Mouse (Mus musculus) cerebellum, adult 9-11 months (tissue): ENCODE results near the gene Fam71d.

Experiments used
- DNase-seq: peaks from one replicate; pipeline ENCODE4 v3.0.0; 2022

Fam71d gene

DNA sequence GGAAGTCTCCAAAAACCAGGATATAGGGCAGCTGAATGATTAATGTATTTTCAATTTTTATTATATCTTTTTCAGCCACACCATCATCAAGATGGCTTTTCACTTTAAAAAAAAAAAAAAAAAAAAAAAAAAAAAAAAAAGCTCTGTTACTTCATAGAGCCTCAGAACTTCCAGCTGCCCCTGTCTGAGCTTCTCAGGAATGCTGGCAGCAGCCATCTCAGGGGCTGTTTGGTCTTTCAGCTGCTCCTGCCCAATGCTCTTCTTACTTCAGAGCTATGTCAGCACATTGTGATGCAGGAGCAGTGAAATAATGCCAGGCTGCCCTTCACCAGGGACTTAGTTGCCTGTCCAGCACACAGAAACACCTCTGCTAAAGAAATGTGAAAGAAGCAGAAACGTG is at the start of gene Fam71d:
TSS of gene Fam71d (plus strand) at position 211 of the 400 bp plus-strand sequence.
- DNase-seq, result no peak

DNA sequence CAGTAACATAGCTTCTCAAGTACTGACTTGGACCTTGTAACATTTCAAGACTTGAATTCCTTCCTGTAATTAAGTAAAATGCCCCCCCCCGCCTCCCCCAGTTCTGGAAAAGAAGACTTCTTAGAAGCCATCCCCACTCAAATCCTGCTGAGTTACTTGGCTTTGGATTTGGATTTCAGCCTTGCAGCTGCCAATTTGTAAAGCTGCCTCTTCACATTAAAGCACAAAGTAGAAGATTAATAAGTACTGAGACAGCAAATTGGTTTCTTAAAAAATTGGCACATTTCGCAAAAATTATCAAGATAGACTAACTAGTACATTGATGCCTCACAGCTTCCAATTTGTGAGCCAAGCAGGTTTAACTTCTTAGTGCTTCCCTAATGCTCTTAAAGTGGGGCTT is 47.6 kb upstream of the Fam71d start:
- DNase-seq, result no peak

DNA sequence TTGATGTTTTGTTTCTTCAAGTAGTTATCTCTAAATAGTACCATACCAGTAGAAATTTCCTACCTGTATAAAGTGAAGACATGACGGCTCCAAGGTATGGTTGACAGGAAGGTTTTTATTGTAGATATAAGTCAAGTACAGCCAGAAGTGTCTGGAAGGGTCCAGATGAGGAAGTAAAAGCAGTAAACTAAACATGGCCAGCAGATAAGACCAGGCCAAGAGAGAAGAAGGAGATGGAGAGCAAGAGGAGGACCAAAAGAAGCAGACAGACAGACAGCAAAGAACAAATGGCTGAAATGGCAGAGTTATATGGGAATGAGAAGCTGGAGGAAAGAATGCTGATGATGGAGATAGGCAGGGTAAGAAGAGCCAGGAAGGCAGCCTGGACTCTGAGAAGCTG is 46.1 kb upstream of the Fam71d start:
- no peak for DNase-seq

DNA sequence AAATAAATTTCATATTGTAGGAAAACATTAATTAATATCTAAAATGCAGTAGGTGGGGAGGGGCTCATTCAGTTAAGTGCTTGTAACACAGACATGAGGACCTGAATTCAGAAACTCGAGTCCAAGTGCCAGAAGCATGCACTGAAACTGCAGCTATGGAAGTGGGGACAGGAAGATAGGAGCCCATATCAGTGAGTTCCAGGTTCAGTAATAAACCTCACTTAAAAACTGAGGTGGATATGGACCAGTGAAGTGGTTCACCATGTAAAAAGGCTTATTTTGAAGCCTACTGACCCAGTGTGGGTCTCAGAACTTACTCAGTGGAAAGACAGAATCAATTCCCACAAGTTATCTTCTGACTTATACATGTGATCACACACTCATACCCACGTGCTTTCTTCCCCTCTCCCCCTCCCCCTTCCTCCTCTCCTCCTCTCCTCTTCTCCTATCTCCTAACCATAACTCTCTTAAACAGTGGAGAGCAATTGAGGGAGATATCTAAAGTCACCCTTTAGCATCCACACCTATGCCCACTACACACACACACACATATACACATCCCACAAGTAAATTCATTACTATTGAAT is 31.5 kb upstream of the Fam71d start:
- no peak for DNase-seq

DNA sequence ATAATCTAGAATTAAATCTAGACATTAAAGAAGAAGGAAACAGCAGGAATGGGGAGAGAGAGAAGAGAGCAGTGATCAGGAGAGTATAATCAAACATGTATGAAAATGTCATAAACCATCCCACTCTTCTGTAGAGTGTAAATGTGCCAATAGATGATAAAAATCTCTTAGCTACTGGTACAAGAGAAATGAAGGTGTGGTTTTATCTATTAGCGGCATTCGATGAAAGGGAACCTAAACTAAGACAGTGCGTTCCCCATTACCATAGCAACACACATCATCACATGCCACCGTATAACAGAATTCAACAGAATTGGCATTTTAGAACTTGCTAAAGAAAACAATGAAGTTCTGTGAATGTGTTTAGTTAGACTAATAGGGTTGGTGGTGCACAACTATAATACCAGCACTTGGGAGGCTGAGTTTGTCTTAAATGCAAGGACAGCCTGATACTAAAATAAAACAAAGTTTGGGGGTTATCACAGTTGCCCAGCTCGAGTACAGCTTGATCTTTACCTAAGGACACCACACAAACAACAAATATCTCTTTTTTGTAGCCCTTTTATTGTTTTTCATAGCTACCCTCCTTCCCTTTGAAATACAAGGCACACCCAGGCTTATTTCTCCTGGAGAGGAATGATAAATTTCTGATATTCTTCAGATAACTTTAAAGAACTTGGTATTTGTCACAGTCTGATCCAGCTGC is 13.1 kb upstream of the Fam71d start:
- no peak for DNase-seq

DNA sequence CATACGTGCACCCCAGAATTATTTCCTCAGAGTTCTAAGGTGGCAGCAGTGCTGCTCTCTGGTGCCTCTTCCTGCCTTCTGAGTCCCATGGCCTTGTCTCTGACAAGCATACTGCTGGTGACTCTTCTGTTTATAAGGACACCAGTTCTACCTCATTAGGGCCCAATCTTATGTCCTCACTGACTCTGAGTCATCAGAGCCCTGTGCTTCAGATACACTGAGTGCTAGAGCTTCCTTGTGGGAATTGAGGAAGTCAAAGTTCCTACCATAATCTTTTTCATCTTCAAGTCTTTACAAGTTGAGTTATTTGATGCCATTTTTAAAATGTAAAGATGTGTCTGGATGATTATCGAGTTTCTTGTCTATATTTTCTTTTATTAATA is 12.5 kb upstream of the Fam71d start:
- no peak for DNase-seq

DNA sequence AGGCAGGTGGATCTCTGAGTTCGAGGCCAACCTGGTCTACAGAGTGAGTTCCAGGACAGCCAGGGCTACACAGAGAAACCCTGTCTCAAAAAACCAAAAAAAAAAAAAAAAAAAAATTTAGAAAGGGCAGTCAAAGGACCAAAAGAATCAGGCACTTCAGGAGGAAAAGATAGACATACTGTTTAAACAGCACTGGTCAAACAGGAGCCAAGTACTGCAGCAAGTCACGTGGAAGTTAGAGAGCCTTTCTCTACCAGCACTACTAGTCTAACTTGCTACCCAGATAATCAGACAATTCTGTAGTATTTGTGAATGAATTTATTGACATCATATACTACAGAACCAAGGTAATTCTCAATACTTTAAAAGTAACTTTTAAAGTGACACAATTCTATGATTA is 10.3 kb upstream of the Fam71d start:
- DNase-seq, result no peak

DNA sequence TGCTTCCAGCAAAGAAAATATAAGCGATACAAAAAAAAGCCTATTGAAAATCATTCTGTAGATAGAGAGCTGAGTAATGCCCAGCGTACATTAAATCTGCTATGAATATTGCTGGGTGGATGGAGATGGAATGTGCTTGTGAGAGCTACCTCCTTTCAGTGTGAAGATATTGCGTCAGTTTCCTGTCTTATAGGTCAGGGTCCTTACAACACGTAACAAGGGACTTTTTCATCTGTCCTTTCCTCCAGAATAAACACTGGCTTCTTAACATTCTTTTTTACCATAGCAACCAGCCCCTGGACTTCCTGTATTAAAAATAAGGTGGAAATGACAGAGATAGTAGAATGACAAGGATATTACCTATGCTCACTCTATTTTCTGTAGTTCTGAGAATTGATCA is 9.1 kb upstream of the Fam71d start:
- DNase-seq, result no peak

DNA sequence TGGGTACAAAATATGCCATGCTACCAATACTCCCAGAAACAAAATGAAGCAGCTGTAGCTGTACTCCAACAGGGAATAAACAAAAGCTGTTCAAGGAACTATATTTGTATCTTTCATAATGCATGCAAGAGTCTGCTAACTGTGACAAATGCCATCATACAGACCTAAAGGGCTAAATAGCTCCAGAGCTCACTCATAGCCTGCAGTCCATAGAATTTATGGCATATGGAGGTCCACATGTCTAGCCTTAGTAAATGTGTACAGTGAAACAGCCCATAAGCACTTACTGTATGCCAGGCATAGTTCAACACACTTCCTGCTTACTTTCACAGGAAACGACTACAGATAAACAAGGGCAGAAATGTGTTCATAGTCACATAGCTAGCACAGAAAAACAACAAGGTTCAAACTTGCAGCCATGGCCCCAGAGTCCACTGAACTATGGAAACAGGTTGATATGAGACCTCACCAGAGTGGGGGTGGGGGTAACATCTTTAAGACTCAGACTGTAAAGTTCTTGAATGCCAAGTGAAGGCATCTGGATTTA is 5.6 kb upstream of the Fam71d start:
- DNase-seq, result no peak

DNA sequence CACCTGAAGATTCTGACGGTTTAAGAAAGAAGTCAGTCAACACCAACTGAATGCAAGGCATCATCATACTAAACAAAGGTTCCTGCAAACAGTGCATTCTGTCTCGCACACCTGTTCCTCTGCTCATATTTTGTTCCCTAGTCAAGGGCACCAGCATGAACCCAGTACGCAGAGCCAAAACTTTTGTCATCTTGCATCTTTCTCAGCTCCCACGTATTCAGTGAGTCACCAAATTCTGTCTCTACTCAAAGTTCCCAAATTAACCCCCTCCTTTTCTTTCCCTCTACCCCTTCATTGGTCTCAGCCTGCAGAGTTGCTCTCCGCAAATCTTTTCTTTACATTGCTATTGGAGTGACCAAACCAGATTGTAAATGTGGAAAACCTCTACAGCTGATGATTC is 2.5 kb upstream of the Fam71d start:
- no peak for DNase-seq

DNA sequence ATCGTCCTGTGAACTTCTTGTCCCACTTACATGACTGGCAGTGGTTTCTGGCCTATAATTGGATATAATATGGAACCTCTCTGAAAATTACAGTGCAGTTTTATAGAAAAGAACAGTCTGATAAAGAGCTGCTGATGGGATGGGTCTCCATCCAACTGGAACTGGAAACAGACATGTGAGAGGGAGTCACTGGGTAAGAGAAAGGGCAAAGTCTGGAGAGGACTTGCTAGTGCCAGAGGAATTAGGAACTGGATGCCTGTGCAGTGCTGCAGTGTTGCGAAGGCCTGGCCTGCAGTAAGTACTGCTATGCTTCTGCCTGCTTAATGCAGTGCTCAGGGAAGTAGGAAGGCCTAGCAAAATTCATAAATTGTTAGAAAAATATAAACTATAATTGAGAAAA is 1.9 kb downstream of the Fam71d start:
- no peak for DNase-seq

DNA sequence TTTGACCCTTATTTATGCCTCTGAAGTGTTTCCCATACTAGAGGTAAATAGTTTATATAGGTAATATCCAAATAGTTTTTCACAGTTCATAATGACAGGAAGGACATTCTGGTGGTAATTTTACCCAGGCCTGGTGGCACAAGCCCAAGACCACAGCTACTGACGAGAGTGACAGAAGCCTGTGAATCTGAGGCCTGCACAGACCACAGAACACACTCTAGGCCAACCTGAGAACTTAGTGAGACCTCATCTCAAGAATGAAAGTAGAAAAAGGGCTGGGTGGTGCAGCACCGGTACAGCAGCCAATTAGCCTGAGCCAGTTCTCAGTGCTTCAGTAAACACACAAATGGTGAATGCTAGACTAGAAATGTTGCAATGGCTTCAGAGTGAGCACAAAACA is 26.4 kb downstream of the Fam71d start:
- DNase-seq, result no peak

DNA sequence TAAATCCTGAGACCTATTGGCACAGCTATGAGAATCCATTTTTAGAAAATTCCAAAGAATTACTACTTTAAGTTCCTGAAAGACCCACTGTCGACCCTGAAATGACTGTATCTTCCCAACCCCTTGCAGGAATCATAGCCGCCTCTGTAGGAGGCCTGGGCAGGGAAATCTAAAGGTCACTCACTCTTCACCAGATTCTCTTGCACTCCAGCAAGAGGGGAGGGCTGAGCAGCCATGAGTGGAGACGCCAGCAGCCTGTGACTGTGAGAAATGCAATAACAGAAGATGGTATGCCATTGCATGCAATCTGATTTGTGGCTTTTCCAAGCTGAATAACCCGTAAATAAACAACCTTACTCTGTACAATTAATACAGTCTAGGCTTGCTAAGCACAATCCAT is 36.4 kb downstream of the Fam71d start:
- DNase-seq, result no peak

DNA sequence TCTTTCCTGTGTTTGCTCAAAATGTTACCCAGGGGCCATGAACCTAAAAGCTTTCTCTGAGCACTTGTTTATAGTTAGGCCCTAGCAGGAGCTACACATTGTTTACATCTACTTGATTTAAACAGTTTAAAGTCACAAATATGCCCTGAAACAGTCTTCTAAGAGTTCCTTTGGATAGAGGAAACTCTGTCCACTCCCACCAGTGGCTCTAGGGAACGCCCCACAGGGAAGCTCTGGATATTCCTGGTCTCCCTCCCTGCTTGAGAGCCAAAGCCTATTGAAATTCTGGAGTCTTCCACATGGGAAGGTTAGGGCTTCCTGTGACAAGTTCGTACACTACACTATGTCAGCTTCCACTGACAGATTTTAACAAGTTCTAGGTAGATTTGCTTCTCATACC is 48.3 kb downstream of the Fam71d start:
- no peak for DNase-seq

DNA sequence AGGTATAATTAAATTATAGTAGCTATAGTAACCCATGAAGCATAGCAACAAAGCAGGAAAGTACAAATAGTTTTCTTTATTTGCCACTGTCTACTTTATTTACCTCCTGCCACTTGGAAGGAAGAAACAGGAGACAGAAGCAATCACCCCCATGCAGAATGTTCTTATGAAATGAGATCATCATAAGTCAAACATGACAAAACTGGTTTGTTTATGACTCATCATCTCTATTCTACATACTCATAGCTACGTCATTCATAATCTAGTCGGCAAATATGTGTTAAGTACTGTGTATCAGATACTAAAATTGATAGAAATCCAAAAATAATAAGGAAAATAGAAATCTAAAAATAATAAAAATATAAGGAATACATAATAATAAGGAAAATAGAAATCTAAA is 49.0 kb downstream of the Fam71d start:
- no peak for DNase-seq

DNA sequence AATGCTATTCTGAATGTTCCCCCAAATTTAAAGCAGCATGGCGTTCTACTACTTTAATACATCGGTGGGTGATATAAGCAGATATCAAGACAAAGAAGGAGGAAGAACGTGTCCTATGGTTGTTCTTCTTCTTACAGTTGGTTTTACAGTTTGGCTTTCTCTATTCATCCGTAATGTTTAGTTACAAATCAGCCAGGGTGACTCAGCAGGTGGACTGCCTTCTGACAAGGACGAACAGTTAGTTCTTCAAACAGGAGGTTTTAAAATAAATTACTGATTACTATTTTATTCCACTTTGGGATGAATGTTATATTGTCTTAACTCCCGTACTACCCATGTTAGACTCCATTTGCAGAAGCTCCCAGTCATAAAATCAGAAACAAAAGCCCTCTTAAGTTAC is 54.9 kb downstream of the Fam71d start:
- DNase-seq, result no peak

DNA sequence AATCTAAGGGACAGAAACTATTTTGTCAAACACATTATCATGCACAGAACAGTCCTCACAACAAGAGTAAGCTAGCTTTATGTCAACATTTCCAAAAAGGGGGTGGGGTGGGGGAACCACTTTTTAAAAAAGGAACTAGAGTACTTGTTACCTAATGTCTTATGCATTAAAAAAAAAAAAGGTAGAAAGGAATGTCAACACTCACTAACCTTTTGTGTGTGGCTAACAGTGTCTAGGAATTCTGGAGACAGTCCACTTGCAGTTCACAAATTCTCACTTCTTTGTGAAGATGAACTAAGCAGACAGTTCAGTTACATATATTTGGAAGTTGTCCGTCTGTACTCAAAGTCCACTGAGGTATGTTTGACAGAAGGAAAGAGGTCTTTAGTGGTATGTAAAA is 56.1 kb downstream of the Fam71d start:
- no peak for DNase-seq

DNA sequence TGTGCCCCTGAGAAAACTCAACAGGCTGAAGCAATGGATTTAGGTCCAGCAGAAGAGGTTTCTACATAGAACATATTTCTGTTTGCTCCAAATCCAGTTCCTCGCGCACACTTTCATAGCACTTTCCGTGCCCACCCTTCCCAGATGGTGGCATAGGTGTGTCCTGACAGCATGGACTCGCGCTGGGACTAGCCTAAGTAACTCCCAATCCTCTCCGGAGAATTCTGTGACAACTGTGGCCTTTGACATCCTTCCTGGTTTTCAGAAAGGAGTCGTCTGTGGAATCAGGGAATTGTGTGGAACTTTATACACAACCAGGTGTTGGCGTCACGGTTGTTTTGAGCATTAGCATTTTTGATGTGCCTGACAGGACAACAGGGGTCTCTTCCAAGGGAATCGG is 56.8 kb downstream of the Fam71d start:
- DNase-seq, result no peak

DNA sequence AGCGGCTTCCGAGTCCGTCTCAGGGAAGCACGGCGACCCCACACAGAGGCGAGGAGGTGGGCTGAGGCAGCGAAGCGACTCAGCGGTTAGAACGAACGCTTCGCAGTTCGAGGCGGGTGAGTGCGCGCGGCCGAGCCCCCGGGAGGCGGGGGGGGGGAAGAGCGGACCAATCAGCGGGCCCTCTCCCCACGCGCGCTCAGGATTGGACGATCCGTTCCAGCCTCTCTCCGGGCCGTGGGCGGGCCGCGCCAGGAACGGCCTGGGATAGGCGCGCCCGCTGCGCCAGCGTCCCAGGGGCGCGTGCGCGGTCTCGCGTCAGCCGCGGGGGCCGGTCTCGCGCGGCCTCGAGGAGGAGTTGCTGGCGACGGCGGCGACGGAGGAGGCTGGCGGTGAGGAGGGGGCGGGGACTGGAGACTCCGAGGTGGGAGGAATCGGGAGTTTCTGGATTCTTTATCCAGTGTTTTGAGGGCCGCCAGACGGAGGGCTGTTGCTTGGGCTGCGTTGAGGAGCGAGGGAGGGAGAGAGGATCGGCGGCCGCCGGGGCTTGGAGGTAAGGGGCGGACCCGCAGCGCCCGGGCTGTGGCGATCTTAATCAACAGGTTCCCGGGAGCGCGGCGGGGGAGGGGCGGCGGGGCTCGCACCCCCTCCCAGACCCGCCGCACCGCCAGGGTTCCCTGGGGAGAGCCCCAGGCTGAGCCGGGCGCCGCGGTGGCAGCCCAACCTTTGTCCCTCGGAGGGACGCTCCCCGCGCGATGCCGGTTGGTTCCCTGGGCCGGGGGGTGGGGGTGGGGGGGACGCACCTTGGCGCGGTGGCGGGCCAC is 57.4 kb downstream of the Fam71d start, which contains the start of gene Mpp5:
TSS of gene Mpp5 (plus strand) at position 351 of the 821 bp plus-strand sequence.
- DNase-seq, result peak; percentile 97

DNA sequence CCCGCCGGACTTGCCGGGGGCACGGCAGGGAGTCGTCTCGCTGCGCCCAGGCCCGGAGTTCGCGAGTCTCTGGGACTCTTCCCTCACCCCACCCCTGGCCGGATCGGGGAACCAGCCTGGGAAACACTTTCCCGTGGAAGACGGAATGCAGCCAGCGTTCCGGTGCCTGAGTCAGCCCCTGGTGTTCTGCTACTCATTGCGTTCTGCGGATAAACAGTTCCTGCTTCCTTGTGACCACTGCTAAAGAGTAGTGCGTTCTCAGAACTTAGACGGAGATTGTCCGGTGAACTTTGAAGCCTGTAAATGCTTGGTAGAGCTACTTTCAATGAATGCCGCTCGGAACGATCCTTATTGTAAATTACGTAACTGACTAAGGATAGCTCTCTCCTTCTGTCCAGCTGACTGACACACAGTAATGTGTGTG is 58.1 kb downstream of the Fam71d start:
- DNase-seq, result peak; percentile 62

DNA sequence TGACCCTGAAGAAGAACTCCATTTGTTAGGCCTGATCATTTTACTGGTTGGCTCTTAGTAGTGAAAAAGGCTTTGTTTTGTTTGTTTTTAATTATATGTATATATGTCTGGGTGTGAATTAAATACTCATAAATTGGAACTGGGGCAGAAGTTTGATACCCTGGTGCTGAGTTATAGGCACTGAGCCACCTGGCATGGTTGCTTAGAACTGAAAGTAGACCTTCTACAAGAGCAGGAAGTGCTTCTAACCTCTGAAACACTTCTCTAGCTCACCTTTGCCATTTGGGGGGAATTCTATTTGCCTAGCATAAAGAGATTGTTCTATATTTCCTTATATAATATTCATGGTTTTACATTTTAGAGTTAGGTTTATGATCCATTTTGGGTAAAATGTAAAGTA is 70.6 kb downstream of the Fam71d start:
- no peak for DNase-seq

DNA sequence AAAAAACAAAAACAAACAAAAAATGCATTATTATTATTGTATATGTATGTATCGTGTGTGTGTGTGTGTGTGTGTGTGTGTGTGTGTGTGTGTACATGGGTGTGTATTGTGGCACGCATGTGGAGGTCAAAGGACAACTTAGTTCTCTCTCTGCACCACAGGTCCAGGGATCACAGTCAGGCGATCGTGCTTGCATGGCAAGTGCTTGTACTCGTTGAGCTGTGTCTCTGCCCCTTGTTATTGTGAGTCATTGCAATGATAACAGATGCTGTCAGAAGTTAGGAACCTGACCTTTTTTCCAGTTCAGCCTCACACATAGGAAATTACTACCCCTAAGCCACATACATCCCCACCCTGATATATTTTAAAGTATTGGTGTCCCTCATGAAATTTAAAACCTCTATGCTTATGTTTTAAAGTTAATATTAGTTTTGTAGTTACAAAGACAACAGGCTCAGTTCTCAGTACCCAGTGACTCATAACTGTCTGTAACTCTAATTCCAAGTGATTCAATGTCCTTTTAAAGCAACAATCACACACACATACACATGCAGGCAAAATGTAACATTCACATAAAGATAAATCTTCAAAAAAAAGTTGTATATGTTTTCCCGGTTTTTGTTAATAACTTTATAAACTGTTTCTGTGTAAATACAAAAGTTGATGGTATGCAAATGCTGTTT is 77.8 kb downstream of the Fam71d start:
- DNase-seq, result no peak

DNA sequence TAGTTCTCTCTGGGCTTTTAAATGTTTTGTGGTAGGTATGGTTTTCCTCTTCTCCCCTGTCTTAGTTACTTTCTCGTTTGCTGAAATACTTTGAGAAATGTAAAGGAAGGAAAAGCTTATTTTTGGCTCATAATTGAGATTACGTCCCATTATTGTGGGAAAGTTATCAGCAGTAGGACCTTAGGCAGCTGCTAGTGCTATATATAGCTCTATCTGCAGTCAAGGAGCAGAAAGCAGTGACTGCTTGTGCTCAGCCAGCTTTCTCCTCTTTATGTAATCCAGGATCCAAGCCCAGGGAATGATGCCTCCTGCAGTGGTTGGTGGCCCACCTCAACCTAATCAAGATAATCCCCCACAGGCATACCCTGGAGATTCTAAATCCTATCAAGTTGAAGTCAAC is 81.9 kb downstream of the Fam71d start:
- DNase-seq, result no peak
